13 mouse cellular contexts compared by ENCODE assay signal in the genomic region with DNA sequence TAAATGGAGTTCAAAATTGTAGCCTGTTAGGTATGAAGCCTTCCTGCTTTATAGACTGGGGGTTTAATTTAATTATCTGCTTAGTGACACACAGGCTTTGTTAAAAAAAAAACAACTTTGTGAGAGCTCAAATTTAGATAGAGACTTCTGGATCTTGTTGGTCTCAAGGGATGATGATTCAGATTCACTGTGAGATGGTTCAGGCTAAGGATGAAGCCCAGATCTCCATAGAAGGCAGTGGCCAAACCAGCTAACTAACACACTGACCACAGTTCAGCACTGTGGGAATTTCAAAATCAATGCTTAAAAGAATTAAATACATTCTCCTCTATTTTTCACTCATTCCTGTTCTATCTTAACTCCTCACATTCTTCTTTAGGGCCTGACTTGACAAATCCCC.
"Had no signal": no experiment of that assay in that cellular context is flagged by ENCODE, and none has a peak within 500 bp of the region (broad histone marks: within the 10 kb centered on the region; RNA-seq: fewer than 3 reads in every experiment).

No protein-coding gene starts in this region.

- H3K27ac ChIP-seq: kidney, postnatal 0 days; layer of hippocampus, adult 2 months; limb, embryonic 10.5 days; liver, embryonic 15.5 days; macrophage; midbrain, embryonic 15.5 days; neural tube, embryonic 13.5 days had no signal

- H3K4me1 ChIP-seq: liver, embryonic 15.5 days; midbrain, embryonic 15.5 days; neural tube, embryonic 13.5 days had no signal

- H3K4me3 ChIP-seq: layer of hippocampus, adult 2 months; limb, embryonic 10.5 days; liver, embryonic 15.5 days; megakaryocyte, embryonic 14.5 days; midbrain, embryonic 15.5 days; neural tube, embryonic 13.5 days had no signal

- DNase-seq: kidney, postnatal 36 days; lung, adult 2 months; lung, postnatal 10 days; right cerebral cortex, postnatal 14 days; thymus, postnatal 36 days had no signal
